Mouse (Mus musculus): ENCODE measurements around the gene Tctex1d4.

The Tctex1d4 gene

GRCm38 (mm10) chr4:117108524-117108849 lies 18.1 kb upstream of the Tctex1d4 start:
- POLR2A ChIA-PET, result interaction anchor here in 3 of 4 experiments (0.7 to 69.1 kb wide), 12 partner anchors 9 to 113 kb away, joined by 3 to 3713 read pairs (median 5); partner anchors contain the start of genes Btbd19 (in 2 of the 3), Plk3 (in 2 of the 3), Hectd3 (in 1 of the 3) and Kif2c (in 1 of the 3)
- CTCF ChIA-PET, result interaction anchor here in 2 of 4 experiments (0.6 to 5.6 kb wide), 3 partner anchors 12 to 72 kb away, joined by 3 to 31 read pairs (median 3); no protein-coding TSS in a partner anchor

GRCm38 (mm10) chr4:117109330-117109729 lies 17.3 kb upstream of the Tctex1d4 start:
- ChIA-PET CTCF (interaction anchor here in 2 of 4 experiments (2.7 to 3.1 kb wide), 2 partner anchors 11 to 31 kb away, joined by 14 to 30 read pairs; no protein-coding TSS in a partner anchor), POLR2A (interaction anchor here (0.6 to 69.1 kb wide), 14 partner anchors 8 to 181 kb away, joined by 3 to 3713 read pairs (median 11); partner anchors contain the start of genes Btbd19 (in 2 of the 4), Plk3 (in 2 of the 4), Ptch2 (in 2 of the 4) and Kif2c (in 1 of the 4))

GRCm38 (mm10) chr4:117110249-117110648 lies 16.3 kb upstream of the Tctex1d4 start:
- CTCF ChIA-PET, result interaction anchor here (0.5 to 3.1 kb wide), 22 partner anchors 9 to 390 kb away, joined by 3 to 30 read pairs (median 4); partner anchors contain the start of genes Btbd19 (in 1 of the 4), Kif2c (in 1 of the 4), Plk3 (in 1 of the 4) and Ptch2 (in 1 of the 4)
- POLR2A ChIA-PET, result interaction anchor here (0.6 to 69.1 kb wide), 29 partner anchors 9 to 514 kb away, joined by 3 to 3713 read pairs (median 4); partner anchors contain the start of genes Btbd19 (in 3 of the 4), Ptch2 (in 3 of the 4), Plk3 (in 2 of the 4) and Rps8 (in 2 of the 4)

- CTCF ChIA-PET, result interaction anchor here (0.6 to 3.1 kb wide), 19 partner anchors 9 to 390 kb away, joined by 3 to 30 read pairs (median 4); partner anchors contain the start of genes Kif2c (in 1 of the 4), Plk3 (in 1 of the 4), Ptch2 (in 1 of the 4) and Tesk2 (in 1 of the 4)
- POLR2A ChIA-PET, result interaction anchor here (0.8 to 69.1 kb wide), 24 partner anchors 9 to 426 kb away, joined by 3 to 3713 read pairs (median 5); partner anchors contain the start of genes Btbd19 (in 3 of the 4), Ptch2 (in 3 of the 4), Plk3 (in 2 of the 4) and Prdx1 (in 2 of the 4)
These were observed 15.6 kb upstream of the Tctex1d4 start for GRCm38 (mm10) chr4:117110985-117111384.

- ChIA-PET CTCF (interaction anchor here in 1 of 4 experiments (1.3 kb wide), 1 partner anchor 28 kb away, joined by 3 read pairs; no protein-coding TSS in a partner anchor), POLR2A (interaction anchor here in 2 of 4 experiments (0.9 to 69.1 kb wide), 5 partner anchors 18 to 39 kb away, joined by 3 to 3713 read pairs (median 393); partner anchors contain the start of genes Plk3 (in 2 of the 2), Rps8 (in 2 of the 2), Btbd19 (in 1 of the 2) and Kif2c (in 1 of the 2))
These were observed 13.4 kb upstream of the Tctex1d4 start for GRCm38 (mm10) chr4:117113237-117113636.

GRCm38 (mm10) chr4:117115592-117115991 lies 11.0 kb upstream of the Tctex1d4 start:
- CTCF ChIA-PET, result interaction anchor here in 2 of 4 experiments (0.6 to 1.1 kb wide), 3 partner anchors 18 to 132 kb away, joined by 3 to 5 read pairs (median 5); partner anchors contain the start of gene Plk3 (in 1 of the 2)

GRCm38 (mm10) chr4:117117931-117118330 lies 8.7 kb upstream of the Tctex1d4 start:
- POLR2A ChIA-PET, result interaction anchor here in 3 of 4 experiments (0.6 to 69.1 kb wide), 9 partner anchors 15 to 433 kb away, joined by 3 to 3713 read pairs (median 180); partner anchors contain the start of genes Plk3 (in 3 of the 3), Rps8 (in 2 of the 3), Btbd19 (in 1 of the 3) and Kif2c (in 1 of the 3)
- CTCF ChIA-PET, result interaction anchor here in 2 of 4 experiments (0.6 to 1.6 kb wide), 3 partner anchors 14 to 22 kb away, joined by 3 to 4 read pairs (median 3); no protein-coding TSS in a partner anchor

More at GRCm38 (mm10) chr4:117115592-117115991, 11.0 kb upstream of the Tctex1d4 start:
- POLR2A ChIA-PET, result interaction anchor here in 3 of 4 experiments (0.6 to 69.1 kb wide), 10 partner anchors 11 to 369 kb away, joined by 3 to 3713 read pairs (median 96); partner anchors contain the start of genes Plk3 (in 3 of the 3), Btbd19 (in 2 of the 3), Rps8 (in 2 of the 3) and Tctex1d4 (in 2 of the 3)

- ChIA-PET CTCF (interaction anchor here (0.6 to 3.9 kb wide), 17 partner anchors 9 to 117 kb away, joined by 3 to 78 read pairs (median 16); partner anchors contain the start of genes Kif2c (in 1 of the 4), Plk3 (in 1 of the 4) and Ptch2 (in 1 of the 4)), POLR2A (interaction anchor here (0.5 to 69.1 kb wide), 67 partner anchors 9 to 1060 kb away, joined by 3 to 3713 read pairs (median 8); partner anchors contain the start of genes Plk3 (in 4 of the 4), Hectd3 (in 3 of the 4), Ptch2 (in 3 of the 4) and Rps8 (in 3 of the 4))
These were observed 7.0 kb upstream of the Tctex1d4 start for GRCm38 (mm10) chr4:117119636-117120035.

GRCm38 (mm10) chr4:117120052-117120444 lies 6.5 kb upstream of the Tctex1d4 start:
- ChIA-PET CTCF (interaction anchor here (0.6 to 3.9 kb wide), 44 partner anchors 9 to 412 kb away, joined by 3 to 78 read pairs (median 5); partner anchors contain the start of genes Hectd3 (in 2 of the 4), Plk3 (in 2 of the 4), Ptch2 (in 2 of the 4) and Ccdc163 (in 1 of the 4)), POLR2A (interaction anchor here (0.5 to 69.1 kb wide), 104 partner anchors 9 to 1059 kb away, joined by 3 to 3713 read pairs (median 5); partner anchors contain the start of genes Plk3 (in 4 of the 4), Ptch2 (in 4 of the 4), Rps8 (in 4 of the 4) and Hectd3 (in 3 of the 4))

GRCm38 (mm10) chr4:117120445-117121414 lies 5.9 kb upstream of the Tctex1d4 start:
- POLR2A ChIA-PET, result interaction anchor here (0.5 to 69.1 kb wide), 129 partner anchors 8 to 1951 kb away, joined by 3 to 3713 read pairs (median 4); partner anchors contain the start of genes Plk3 (in 4 of the 4), Ptch2 (in 4 of the 4), Rps8 (in 4 of the 4) and Ccdc163 (in 3 of the 4)
- CTCF ChIA-PET, result interaction anchor here (0.6 to 3.9 kb wide), 65 partner anchors 8 to 716 kb away, joined by 3 to 78 read pairs (median 5); partner anchors contain the start of genes Hectd3 (in 3 of the 4), Plk3 (in 3 of the 4), Ptch2 (in 3 of the 4) and Ccdc163 (in 1 of the 4)

- ChIA-PET CTCF (interaction anchor here in 3 of 4 experiments (0.9 to 3.9 kb wide), 10 partner anchors 10 to 148 kb away, joined by 3 to 78 read pairs (median 24); partner anchors contain the start of gene Plk3 (in 2 of the 3)), POLR2A (interaction anchor here (0.5 to 69.1 kb wide), 25 partner anchors 11 to 457 kb away, joined by 3 to 3713 read pairs (median 5); partner anchors contain the start of genes Plk3 (in 3 of the 4), Kif2c (in 2 of the 4), Rps8 (in 2 of the 4) and Btbd19 (in 1 of the 4))
These were observed 4.4 kb upstream of the Tctex1d4 start for GRCm38 (mm10) chr4:117122209-117122608.

- ChIA-PET POLR2A (interaction anchor here in 3 of 4 experiments (0.6 to 69.1 kb wide), 10 partner anchors 9 to 292 kb away, joined by 3 to 3713 read pairs (median 124); partner anchors contain the start of genes Plk3 (in 3 of the 3), Rps8 (in 2 of the 3), Btbd19 (in 1 of the 3) and Kif2c (in 1 of the 3)), CTCF (interaction anchor here in 3 of 4 experiments (0.7 to 1.4 kb wide), 3 partner anchors 15 to 27 kb away, joined by 3 to 12 read pairs (median 4); no protein-coding TSS in a partner anchor)
These were observed 2.9 kb upstream of the Tctex1d4 start for GRCm38 (mm10) chr4:117123546-117124217.

- CTCF ChIA-PET, result interaction anchor here in 1 of 4 experiments (1.4 kb wide), 1 partner anchor 14 kb away, joined by 4 read pairs; no protein-coding TSS in a partner anchor
These were observed 2.4 kb upstream of the Tctex1d4 start for GRCm38 (mm10) chr4:117124218-117124517.

GRCm38 (mm10) chr4:117124518-117125347 lies 1.9 kb upstream of the Tctex1d4 start:
- ChIA-PET POLR2A (interaction anchor here (0.9 to 69.1 kb wide), 36 partner anchors 8 to 662 kb away, joined by 3 to 3713 read pairs (median 5); partner anchors contain the start of genes Plk3 (in 4 of the 4), Ccdc163 (in 2 of the 4), Kif2c (in 2 of the 4) and Mmachc (in 2 of the 4)), CTCF (interaction anchor here (0.7 to 1.7 kb wide), 11 partner anchors 9 to 129 kb away, joined by 3 to 19 read pairs (median 4); partner anchors contain the start of genes Hectd3 (in 1 of the 4), Plk3 (in 1 of the 4) and Ptch2 (in 1 of the 4))

More at GRCm38 (mm10) chr4:117124218-117124517, 2.4 kb upstream of the Tctex1d4 start:
- POLR2A ChIA-PET, result interaction anchor here in 3 of 4 experiments (1.4 to 69.1 kb wide), 7 partner anchors 9 to 45 kb away, joined by 3 to 3713 read pairs (median 393); partner anchors contain the start of genes Plk3 (in 3 of the 3), Rps8 (in 2 of the 3), Btbd19 (in 1 of the 3) and Kif2c (in 1 of the 3)
